Mouse (Mus musculus): ENCODE results near the gene Rnps1. TPM values are rescaled to one million over a fixed set of nuclear protein-coding genes. Genes with fewer than 3 reads are reported as not detected.

Rnps1 gene
- total and polyA plus RNA-seq, 3 experiments: 160 to 288 (median 255) TPM

- H3K9me3 ChIP-seq (replicated peaks; ENCODE audit: low read length): no peaks in the 10 kb centered on the region
- H3K27me3 ChIP-seq (replicated peaks): no peaks in the 10 kb centered on the region
- DNase-seq (ENCODE audit: extremely low read depth): no peak
- H3K27ac ChIP-seq (ENCODE audit: insufficient read depth, low read depth): no peak overlapping the region
- H3K9ac ChIP-seq (ENCODE audit: insufficient read depth, low read depth): no peak overlapping the region
- dilution Hi-C loops (cut with MboI; ENCODE audit: extremely low pct_ligation_motif_present, extremely low pct_unique_long_range_greater_than_20kb, low sequenced_read_pairs) (no loop called here), in situ Hi-C loops (cut with MboI; ENCODE audit: low pct_ligation_motif_present, low pct_unique_long_range_greater_than_20kb, low sequenced_read_pairs) (no loop called here)
- H3K36me3 ChIP-seq (replicated peaks in 1 of 2; ENCODE audit: control insufficient read depth in 1 of 2, insufficient read depth in 1 of 2, low read length in 1 of 2): peaks cover 4 to 71% of the 10 kb centered on the region in 2 experiments
- H3K79me2 ChIP-seq (replicated peaks; ENCODE audit: control insufficient read depth, extremely low read depth, insufficient read depth, poor library complexity, severe bottlenecking): no peaks in the 10 kb centered on the region
- no peak overlapping the region for H3K4me3 ChIP-seq (replicated peaks in 1 of 3; ENCODE audit: low read depth in 2 of 3, low read length in 2 of 3, poor library complexity in 1 of 3)
- no peak overlapping the region for H3K4me2 ChIP-seq (ENCODE audit: insufficient read depth, low read depth, poor library complexity, severe bottlenecking)
- H3K4me1 ChIP-seq (ENCODE audit: control insufficient read depth in 1 of 2, insufficient read depth in 2 of 2): no peaks in the 10 kb centered on the region
- no peak for TF ChIP-seq CHD1 (IDR thresholded peaks at IDR 0.05; ENCODE audit: low read depth, low read length)
- no peak for TF ChIP-seq IRF4 (IDR thresholded peaks at IDR 0.05; ENCODE audit: low read depth, low read length)
- TF ChIP-seq NRF1 (IDR thresholded peaks at IDR 0.05; ENCODE audit: low read depth, low read length): no peak
- TF ChIP-seq EP300 (IDR thresholded peaks at IDR 0.05; ENCODE audit: low read length): no peak
- no peak for TF ChIP-seq ZMIZ1 (IDR thresholded peaks at IDR 0.05; ENCODE audit: low read depth, low read length)
- TF ChIP-seq HCFC1 (IDR thresholded peaks at IDR 0.05; ENCODE audit: low read depth, low read length): no peak
- TF ChIP-seq NELFE (IDR thresholded peaks at IDR 0.05; ENCODE audit: low read depth, low read length): no peak
- TF ChIP-seq ZKSCAN1 (IDR thresholded peaks at IDR 0.05; ENCODE audit: borderline replicate concordance, low read depth, low read length): no peak
These were observed 19.9 kb upstream of the Rnps1 start for GRCm38 (mm10) chr17:24394456-24394855.

GRCm38 (mm10) chr17:24402371-24402770, 12.0 kb upstream of the Rnps1 start:
- no peak overlapping the region for H3K9ac ChIP-seq (ENCODE audit: insufficient read depth, low read depth)
- in situ Hi-C loops (cut with MboI; ENCODE audit: low pct_ligation_motif_present, low pct_unique_long_range_greater_than_20kb, low sequenced_read_pairs): no loop called here
- no peaks in the 10 kb centered on the region for H3K27me3 ChIP-seq (replicated peaks)
- H3K4me2 ChIP-seq (ENCODE audit: insufficient read depth, low read depth, poor library complexity, severe bottlenecking): no peak overlapping the region
- H3K27ac ChIP-seq (ENCODE audit: insufficient read depth, low read depth): no peak overlapping the region
- no peak for TF ChIP-seq NELFE (IDR thresholded peaks at IDR 0.05; ENCODE audit: low read depth, low read length)
- no peak for TF ChIP-seq NRF1 (IDR thresholded peaks at IDR 0.05; ENCODE audit: low read depth, low read length)
- TF ChIP-seq RAD21 (IDR thresholded peaks at IDR 0.05; ENCODE audit: low read depth, low read length): no peak
- no peak for TF ChIP-seq ELF1 (IDR thresholded peaks at IDR 0.05; ENCODE audit: low read depth, low read length)
- no peak for TF ChIP-seq HCFC1 (IDR thresholded peaks at IDR 0.05; ENCODE audit: low read depth, low read length)
- no peak for TF ChIP-seq USF1 (IDR thresholded peaks at IDR 0.05; ENCODE audit: low read depth, low read length)
- no peak for TF ChIP-seq E2F4 (IDR thresholded peaks at IDR 0.05; ENCODE audit: insufficient replicate concordance, low read depth, low read length)
- no peak for TF ChIP-seq KAT2A (IDR thresholded peaks at IDR 0.05; ENCODE audit: insufficient replicate concordance, low read length)
- no peak for TF ChIP-seq CHD2 (IDR thresholded peaks at IDR 0.05; ENCODE audit: low read length)
- no peak for TF ChIP-seq TCF12 (IDR thresholded peaks at IDR 0.05; ENCODE audit: low read depth, low read length)
- TF ChIP-seq POLR2AphosphoS2 (IDR thresholded peaks at IDR 0.05; ENCODE audit: low read depth, low read length): no peak
- no peak for TF ChIP-seq CHD1 (IDR thresholded peaks at IDR 0.05; ENCODE audit: low read depth, low read length)
- no peak for TF ChIP-seq ZNF384 (IDR thresholded peaks at IDR 0.05; ENCODE audit: low read depth, low read length)
- TF ChIP-seq USF2 (conservative IDR thresholded peaks at IDR 0.05; ENCODE audit: low read depth, low read length): no peak
- no peak for TF ChIP-seq POLR2A (IDR thresholded peaks at IDR 0.05; ENCODE audit: low read depth, low read length)
- H3K4me3 ChIP-seq (replicated peaks in 1 of 3; ENCODE audit: low read depth in 2 of 3, low read length in 2 of 3, poor library complexity in 1 of 3): no peak overlapping the region
- no peak for DNase-seq (ENCODE audit: extremely low read depth)
- no peaks in the 10 kb centered on the region for H3K4me1 ChIP-seq (ENCODE audit: control insufficient read depth in 1 of 2, insufficient read depth in 2 of 2)
- dilution Hi-C loops (cut with MboI; ENCODE audit: extremely low pct_ligation_motif_present, extremely low pct_unique_long_range_greater_than_20kb, low sequenced_read_pairs): no loop called here
- no peaks in the 10 kb centered on the region for H3K9me3 ChIP-seq (replicated peaks; ENCODE audit: low read length)
- no peaks in the 10 kb centered on the region for H3K79me2 ChIP-seq (replicated peaks; ENCODE audit: control insufficient read depth, extremely low read depth, insufficient read depth, poor library complexity, severe bottlenecking)
- H3K36me3 ChIP-seq (replicated peaks in 1 of 2; ENCODE audit: control insufficient read depth in 1 of 2, insufficient read depth in 1 of 2, low read length in 1 of 2): peaks cover 21 to 91% of the 10 kb centered on the region in 2 experiments
